Mouse (Mus musculus): ENCODE data around the gene Miip. TPM values are rescaled to one million over a fixed set of nuclear protein-coding genes. Genes with fewer than 3 reads are reported as not detected.
"Not testable (repeated sequence)": the region's sequence is repeated elsewhere in the genome, so short reads cannot be mapped to it uniquely, and the experiment has no call there.

Gene Miip
- polyA plus RNA-seq, 1 experiment from 2014 or later: 47.4 TPM

- 92% methylated on average over 7 of the region's 7 CpGs for WGBS
Observed at GRCm38 (mm10) chr4:147881792-147882191, 13.2 kb upstream of the Miip start.

GRCm38 (mm10) chr4:147879865-147880264 lies 11.2 kb upstream of the Miip start:
- H3K27ac ChIP-seq (ENCODE audit: low read depth, low read length): no peak overlapping the region
- 0 out of 2 replicates have a peak, but pooled peaks cover 6% of the 10 kb centered on the region for H3K4me1 ChIP-seq (replicated peaks; ENCODE audit: control insufficient read depth, insufficient read depth, low read length)
- H3K4me3 ChIP-seq (ENCODE audit: low read depth, low read length): no peak overlapping the region
- 66% methylated on average over 5 of the region's 5 CpGs for WGBS
- H3K4me2 ChIP-seq: no peak overlapping the region
- no peaks in the 10 kb centered on the region for H3K27me3 ChIP-seq (replicated peaks; ENCODE audit: control insufficient read depth, insufficient read depth, low read length)
- DNase-seq (ENCODE audit: low spot score) (no peak), ATAC-seq (replicated peaks; ENCODE audit: low FRiP score) (no peak)
- H3K9ac ChIP-seq (ENCODE audit: low read depth, low read length): no peak overlapping the region
- H3K36me3 ChIP-seq (ENCODE audit: control insufficient read depth, insufficient read depth, low read length): peaks cover 52% of the 10 kb centered on the region
- no peaks in the 10 kb centered on the region for H3K9me3 ChIP-seq (ENCODE audit: control insufficient read depth, low read length)

More at GRCm38 (mm10) chr4:147881792-147882191, 13.2 kb upstream of the Miip start:
- H3K27ac ChIP-seq (ENCODE audit: low read depth, low read length): no peak overlapping the region
- no peak overlapping the region for H3K4me3 ChIP-seq (ENCODE audit: low read depth, low read length)
- H3K4me1 ChIP-seq (replicated peaks; ENCODE audit: control insufficient read depth, insufficient read depth, low read length): no peaks in the 10 kb centered on the region
- H3K4me2 ChIP-seq: no peak overlapping the region
- H3K36me3 ChIP-seq (ENCODE audit: control insufficient read depth, insufficient read depth, low read length): peaks cover 61% of the 10 kb centered on the region
- ATAC-seq (replicated peaks; ENCODE audit: low FRiP score) (no peak), DNase-seq (ENCODE audit: low spot score) (no peak)
- no peaks in the 10 kb centered on the region for H3K27me3 ChIP-seq (replicated peaks; ENCODE audit: control insufficient read depth, insufficient read depth, low read length)
- H3K9me3 ChIP-seq (ENCODE audit: control insufficient read depth, low read length): no peaks in the 10 kb centered on the region
- H3K9ac ChIP-seq (ENCODE audit: low read depth, low read length): no peak overlapping the region

DNA sequence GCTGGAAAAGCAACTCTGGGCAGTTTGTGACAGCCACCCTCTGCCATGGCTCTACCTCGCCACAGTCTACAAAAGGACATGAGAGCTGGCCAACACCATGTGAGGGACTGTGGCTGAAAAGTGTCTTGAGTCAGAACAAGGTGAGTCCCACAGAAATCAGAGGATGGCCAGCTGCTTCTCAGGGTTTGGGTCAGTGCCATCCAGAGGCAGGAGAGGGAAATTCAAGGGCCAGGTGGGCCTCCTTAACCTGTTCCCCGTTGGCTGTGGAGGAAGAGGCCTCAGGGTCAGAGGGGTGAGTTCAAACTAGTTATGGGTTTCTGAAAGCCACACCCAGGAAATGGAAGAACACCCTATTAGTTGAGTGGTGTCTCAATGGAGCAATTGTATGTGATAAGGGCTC lies 10.8 kb upstream of the Miip start:
- Histone ChIP-seq H3K9me3 (ENCODE audit: control insufficient read depth, low read length) (no peaks in the 10 kb centered on the region), H3K36me3 (ENCODE audit: control insufficient read depth, insufficient read depth, low read length) (peaks cover 56% of the 10 kb centered on the region), H3K4me1 (replicated peaks; ENCODE audit: control insufficient read depth, insufficient read depth, low read length) (0 out of 2 replicates have a peak, but pooled peaks cover 6% of the 10 kb centered on the region), H3K27me3 (replicated peaks; ENCODE audit: control insufficient read depth, insufficient read depth, low read length) (no peaks in the 10 kb centered on the region), H3K27ac (ENCODE audit: low read depth, low read length) (no peak overlapping the region), H3K4me3 (ENCODE audit: low read depth, low read length) (no peak overlapping the region), H3K9ac (ENCODE audit: low read depth, low read length) (no peak overlapping the region), H3K4me2 (no peak overlapping the region)
- 47% methylated on average over 2 of the region's 2 CpGs for WGBS
- ATAC-seq (replicated peaks; ENCODE audit: low FRiP score) (no peak), DNase-seq (ENCODE audit: low spot score) (no peak)

- 94% methylated on average over 9 of the region's 9 CpGs for WGBS
- Histone ChIP-seq H3K36me3 (ENCODE audit: control insufficient read depth, insufficient read depth, low read length) (peaks cover 61% of the 10 kb centered on the region), H3K9me3 (ENCODE audit: control insufficient read depth, low read length) (no peaks in the 10 kb centered on the region), H3K4me1 (replicated peaks; ENCODE audit: control insufficient read depth, insufficient read depth, low read length) (0 out of 2 replicates have a peak, but pooled peaks cover 6% of the 10 kb centered on the region), H3K27ac (ENCODE audit: low read depth, low read length) (no peak overlapping the region), H3K4me3 (ENCODE audit: low read depth, low read length) (no peak overlapping the region), H3K27me3 (replicated peaks; ENCODE audit: control insufficient read depth, insufficient read depth, low read length) (no peaks in the 10 kb centered on the region), H3K9ac (ENCODE audit: low read depth, low read length) (no peak overlapping the region), H3K4me2 (no peak overlapping the region)
- no peak for ATAC-seq (replicated peaks; ENCODE audit: low FRiP score)
- DNase-seq (ENCODE audit: low spot score): no peak
Observed at GRCm38 (mm10) chr4:147878537-147878936, 9.9 kb upstream of the Miip start.

- ATAC-seq (replicated peaks; ENCODE audit: low FRiP score) (no peak; the same call in 1 of the 2 replicates), DNase-seq (ENCODE audit: low spot score) (no peak)
- no peak overlapping the region for H3K4me3 ChIP-seq (ENCODE audit: low read depth, low read length)
- WGBS: 66% methylated on average over 4 of the region's 4 CpGs
- no peak overlapping the region for H3K27ac ChIP-seq (ENCODE audit: low read depth, low read length)
- H3K9ac ChIP-seq (ENCODE audit: low read depth, low read length): no peak overlapping the region
- H3K27me3 ChIP-seq (replicated peaks; ENCODE audit: control insufficient read depth, insufficient read depth, low read length): no peaks in the 10 kb centered on the region
- H3K36me3 ChIP-seq (ENCODE audit: control insufficient read depth, insufficient read depth, low read length): peaks cover 57% of the 10 kb centered on the region
- H3K4me1 ChIP-seq (replicated peaks; ENCODE audit: control insufficient read depth, insufficient read depth, low read length): 0 out of 2 replicates have a peak, but pooled peaks cover 6% of the 10 kb centered on the region
- no peak overlapping the region for H3K4me2 ChIP-seq
- H3K9me3 ChIP-seq (ENCODE audit: control insufficient read depth, low read length): no peaks in the 10 kb centered on the region
Observed at GRCm38 (mm10) chr4:147875852-147876575, 7.4 kb upstream of the Miip start.

DNA sequence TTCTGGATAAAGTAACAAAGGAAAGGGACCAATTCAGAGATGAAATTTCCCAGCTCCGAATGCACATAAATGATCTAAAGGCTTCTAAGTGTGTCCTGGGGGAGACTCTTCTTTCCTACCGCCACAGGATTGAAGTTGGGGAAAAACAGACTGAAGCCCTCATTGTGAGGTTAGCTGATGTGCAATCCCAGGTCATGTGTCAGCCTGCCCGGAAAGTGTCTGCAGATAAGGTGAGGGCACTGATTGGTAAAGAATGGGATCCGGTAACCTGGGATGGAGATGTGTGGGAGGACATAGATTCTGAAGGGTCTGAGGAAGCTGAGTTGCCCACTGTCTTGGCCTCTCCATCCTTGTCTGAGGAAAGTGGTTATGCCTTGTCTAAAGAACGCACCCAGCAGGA lies 622 bp upstream of the Miip start:
- DNase-seq (ENCODE audit: low spot score) (no peak), ATAC-seq (replicated peaks; ENCODE audit: low FRiP score) (no peak)
- H3K9ac ChIP-seq (ENCODE audit: low read depth, low read length): peak overlapping the region; percentile 69
- H3K4me1 ChIP-seq (replicated peaks; ENCODE audit: control insufficient read depth, insufficient read depth, low read length): peaks cover 17% of the 10 kb centered on the region
- H3K27ac ChIP-seq (ENCODE audit: low read depth, low read length): peak overlapping the region; percentile 79; the same call in 1 of the 2 replicates
- H3K27me3 ChIP-seq (replicated peaks; ENCODE audit: control insufficient read depth, insufficient read depth, low read length): no peaks in the 10 kb centered on the region
- no peaks in the 10 kb centered on the region for H3K9me3 ChIP-seq (ENCODE audit: control insufficient read depth, low read length)
- H3K4me2 ChIP-seq: peak overlapping the region; percentile 95
- H3K4me3 ChIP-seq (ENCODE audit: low read depth, low read length): peak overlapping the region; percentile 71
- peaks cover 26% of the 10 kb centered on the region for H3K36me3 ChIP-seq (ENCODE audit: control insufficient read depth, insufficient read depth, low read length)
- 10% methylated on average over 5 of the region's 5 CpGs for WGBS

GRCm38 (mm10) chr4:147867563-147868449 lies 810 bp downstream of the Miip start:
- no peak for DNase-seq (ENCODE audit: low spot score)
- WGBS: 6% methylated on average over 22 of the region's 22 CpGs

GRCm38 (mm10) chr4:147866793-147867192 lies 1.8 kb downstream of the Miip start:
- not testable (repeated sequence) for H3K9ac ChIP-seq (ENCODE audit: low read depth, low read length); H3K27ac ChIP-seq (ENCODE audit: low read depth, low read length); H3K9me3 ChIP-seq (ENCODE audit: control insufficient read depth, low read length); H3K4me2 ChIP-seq; H3K27me3 ChIP-seq (replicated peaks; ENCODE audit: control insufficient read depth, insufficient read depth, low read length); H3K4me3 ChIP-seq (ENCODE audit: low read depth, low read length); DNase-seq (ENCODE audit: low spot score); ATAC-seq (replicated peaks; ENCODE audit: low FRiP score)
- Histone ChIP-seq H3K36me3 (ENCODE audit: control insufficient read depth, insufficient read depth, low read length) (peaks cover 21% of the 10 kb centered on the region), H3K4me1 (replicated peaks; ENCODE audit: control insufficient read depth, insufficient read depth, low read length) (peaks cover 17% of the 10 kb centered on the region)
- WGBS: 45% methylated on average over 3 of the region's 3 CpGs

More at GRCm38 (mm10) chr4:147867563-147868449, 810 bp downstream of the Miip start:
- Histone ChIP-seq H3K9ac (ENCODE audit: low read depth, low read length) (peak overlapping the region; percentile 78), H3K4me2 (peak overlapping the region; percentile 72), H3K27me3 (replicated peaks; ENCODE audit: control insufficient read depth, insufficient read depth, low read length) (no peaks in the 10 kb centered on the region), H3K36me3 (ENCODE audit: control insufficient read depth, insufficient read depth, low read length) (peaks cover 19% of the 10 kb centered on the region), H3K4me1 (replicated peaks; ENCODE audit: control insufficient read depth, insufficient read depth, low read length) (peaks cover 17% of the 10 kb centered on the region), H3K9me3 (ENCODE audit: control insufficient read depth, low read length) (no peaks in the 10 kb centered on the region), H3K4me3 (ENCODE audit: low read depth, low read length) (peak overlapping the region; percentile 71), H3K27ac (ENCODE audit: low read depth, low read length) (peak overlapping the region; percentile 70; the same call in 1 of the 2 replicates)
- ATAC-seq (replicated peaks; ENCODE audit: low FRiP score): no peak
